Mouse (Mus musculus) embryonic fibroblast, embryonic 13.5 days (primary cell): ENCODE results near the gene Lin52.

Experiments
- CTCF ChIP-seq: IDR thresholded peaks from 2 replicates; pipeline ENCODE4 v1.5.1; 2011; ENCODE audit warnings: mild to moderate bottlenecking, control low read depth, low read length, moderate library complexity, borderline replicate concordance; ENCODE audit not compliant: insufficient read depth
- POLR2A ChIP-seq: IDR thresholded peaks from 2 replicates; pipeline ENCODE4 v1.6.1; 2011; ENCODE audit warnings: low read depth, mild to moderate bottlenecking, control low read depth, low read length, moderate library complexity

- TF ChIP-seq CTCF (no peak), POLR2A (no peak)
Observed at GRCm38 (mm10) chr12:84407874-84408818, 43.1 kb upstream of the Lin52 start.
